Mouse (Mus musculus) left cerebral cortex, adult 9 months (tissue): ENCODE measurements around the gene Pou2f2.

Experiments
- DNase-seq, 2 experiments: peaks; one replicate each; pipeline ENCODE4 v3.0.0; 2022; ENCODE audit warnings: low spot score in 2 of 2

The Pou2f2 gene

DNA sequence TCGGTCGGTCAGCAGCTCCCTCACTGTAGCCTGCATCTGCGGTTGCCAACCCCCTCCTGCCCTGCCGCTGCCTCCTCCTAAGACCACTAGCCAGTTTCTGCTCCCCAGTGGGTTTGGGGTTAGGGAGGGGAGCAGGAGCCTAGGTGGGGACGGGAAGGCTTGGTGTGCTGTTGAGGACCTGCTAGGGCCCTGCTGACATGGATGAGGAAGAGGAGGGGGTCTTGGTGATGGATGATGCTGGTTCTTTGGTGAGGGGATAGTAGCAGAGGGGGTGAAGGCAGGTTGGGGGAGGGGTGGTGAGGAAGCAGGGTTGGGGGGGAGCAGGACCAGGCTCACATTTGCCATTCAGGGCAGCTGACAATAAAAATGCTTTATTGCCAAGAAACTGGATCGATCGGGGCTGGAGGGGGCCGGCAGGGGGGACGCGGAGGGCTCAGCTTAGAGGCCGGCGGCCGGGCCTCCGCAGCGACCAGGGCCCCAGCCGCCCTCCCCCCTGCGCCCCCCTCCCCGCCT lies 29.3 kb downstream of the Pou2f2 start:
- DNase-seq = no peak

DNA sequence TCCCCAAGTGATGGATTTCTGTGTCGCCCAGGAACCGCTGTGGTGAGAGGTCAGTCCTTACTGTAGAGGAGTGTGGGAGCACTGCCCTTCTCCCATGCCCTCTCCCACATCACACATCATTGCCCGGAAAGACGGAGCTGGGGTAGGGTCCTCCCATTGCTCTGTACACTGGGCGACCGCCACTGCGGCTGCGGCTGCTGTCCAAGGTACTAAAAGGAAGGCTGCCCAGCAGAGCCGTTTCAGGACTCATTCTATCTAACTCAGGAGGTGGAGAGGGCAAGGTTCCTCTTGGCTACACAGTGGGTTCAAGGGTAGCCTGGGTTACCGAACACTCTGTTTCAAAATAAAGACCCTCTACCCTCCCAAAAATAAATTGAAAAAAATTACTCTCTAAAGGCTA lies 33.6 kb downstream of the Pou2f2 start:
- no peak for DNase-seq

DNA sequence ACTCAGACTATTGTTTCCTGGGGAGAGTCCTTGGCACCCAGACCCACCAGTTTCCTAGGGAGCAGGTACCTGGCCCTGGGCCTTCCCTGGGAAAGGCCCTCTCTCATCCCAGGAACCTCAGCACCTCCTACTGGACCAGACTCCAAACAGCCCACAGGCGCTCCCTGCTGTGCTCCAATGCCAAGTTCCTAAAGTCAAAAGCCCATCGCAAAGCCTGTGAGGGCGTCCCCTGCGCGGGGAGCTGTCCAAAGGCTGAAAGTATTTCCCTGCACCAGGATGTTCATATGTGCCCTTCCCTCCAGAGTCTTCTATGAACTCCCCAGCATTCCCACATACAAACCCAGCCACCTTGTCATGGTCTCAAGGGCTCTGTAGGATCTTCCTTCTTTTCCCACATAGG lies 37.8 kb downstream of the Pou2f2 start:
- DNase-seq = no peak

DNA sequence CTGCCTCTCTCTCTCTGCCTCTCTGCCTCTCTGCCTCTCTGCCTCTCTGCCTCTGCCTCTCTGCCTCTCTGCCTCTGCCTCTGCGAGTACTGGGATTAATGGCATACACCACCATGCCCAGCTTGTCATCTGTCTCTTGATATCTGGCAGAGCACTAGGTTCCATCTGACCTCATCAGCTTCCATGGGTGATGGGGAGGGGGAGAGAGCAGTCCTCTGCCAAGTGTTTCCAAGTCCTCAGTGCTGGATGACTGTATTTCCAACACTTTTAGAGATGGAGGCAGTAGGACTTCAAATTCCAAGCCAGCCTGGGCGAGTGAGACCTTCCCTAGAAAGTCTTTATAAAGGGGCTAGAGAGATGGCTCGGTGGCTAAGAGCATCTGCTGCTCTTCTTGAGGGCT lies 42.0 kb downstream of the Pou2f2 start:
- DNase-seq = no peak

DNA sequence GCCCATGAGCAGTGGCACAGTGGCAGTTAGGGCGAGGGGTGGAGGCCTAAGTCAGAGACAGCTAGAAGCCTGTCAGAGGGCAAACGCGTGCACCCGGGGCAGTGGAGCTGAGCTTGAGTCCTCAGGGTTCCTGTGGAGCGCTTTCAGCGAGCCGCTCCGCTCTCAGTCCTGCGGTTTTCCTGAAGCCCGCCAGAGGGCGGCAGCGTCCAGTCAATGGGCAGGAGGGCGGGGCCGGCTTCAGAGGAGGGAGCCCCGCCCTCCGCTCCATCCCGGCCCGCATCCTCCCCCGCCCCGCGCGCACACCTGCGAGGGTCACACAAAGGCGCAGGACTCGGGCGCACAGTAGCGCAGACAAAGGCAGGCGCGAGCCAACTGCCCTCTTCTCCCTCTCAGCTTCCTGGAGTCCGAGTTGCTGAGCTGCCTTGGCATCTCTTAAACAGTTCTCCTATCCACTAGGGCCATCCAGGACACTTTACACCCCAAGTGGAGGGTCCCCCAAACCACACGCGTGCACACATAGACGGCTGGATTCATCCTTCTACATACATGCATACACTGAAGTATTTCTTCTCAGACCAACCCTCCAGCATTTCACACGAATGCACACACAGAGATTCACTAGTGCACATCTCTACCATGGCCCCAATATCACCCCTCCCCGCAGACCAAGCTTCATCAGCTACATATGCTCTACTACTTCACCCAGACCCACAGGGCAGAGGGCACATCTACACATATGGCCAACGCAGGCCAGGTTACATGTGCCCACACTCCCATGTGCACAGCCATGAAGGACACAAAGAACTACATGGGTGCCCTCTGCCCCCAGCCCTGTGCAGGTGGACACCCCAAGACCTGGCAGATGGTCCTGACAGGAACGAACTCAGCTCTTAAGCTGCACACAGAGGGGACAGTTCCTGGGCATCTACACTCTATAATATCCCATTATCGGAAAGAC lies 46.2 kb downstream of the Pou2f2 start:
- DNase-seq = peak in 1 of 2 experiments; percentile 85

DNA sequence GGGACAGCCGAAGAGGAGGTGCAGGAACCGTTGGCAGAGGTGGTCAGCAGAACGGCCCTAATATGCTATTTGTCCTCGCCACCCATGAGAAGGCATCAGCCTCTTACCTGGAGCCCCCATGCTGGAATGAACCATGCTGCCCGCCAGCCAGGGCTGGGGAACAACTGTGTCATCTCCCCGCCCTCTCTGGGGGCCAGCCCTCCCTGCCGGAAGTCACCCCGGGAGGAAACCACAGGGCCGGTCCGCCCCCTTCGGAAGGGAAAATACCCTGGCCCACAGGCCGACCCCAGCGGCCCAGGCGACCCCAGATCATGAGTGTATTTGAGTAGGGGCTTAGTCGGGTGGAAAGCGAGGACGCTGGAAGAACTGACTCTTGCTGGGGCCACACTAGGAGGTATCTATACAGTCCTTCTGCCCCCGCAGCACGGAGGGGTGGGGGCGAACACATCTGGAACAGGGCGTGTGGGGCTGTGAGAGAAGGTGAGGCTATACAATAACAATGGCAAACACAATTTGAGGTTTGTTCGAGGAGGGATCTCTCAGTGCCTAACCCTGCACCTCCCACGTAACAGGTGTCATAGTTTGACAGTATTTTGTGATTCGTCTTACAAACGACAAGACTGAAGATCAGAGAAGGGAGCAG lies 47.1 kb downstream of the Pou2f2 start:
- no peak for DNase-seq

DNA sequence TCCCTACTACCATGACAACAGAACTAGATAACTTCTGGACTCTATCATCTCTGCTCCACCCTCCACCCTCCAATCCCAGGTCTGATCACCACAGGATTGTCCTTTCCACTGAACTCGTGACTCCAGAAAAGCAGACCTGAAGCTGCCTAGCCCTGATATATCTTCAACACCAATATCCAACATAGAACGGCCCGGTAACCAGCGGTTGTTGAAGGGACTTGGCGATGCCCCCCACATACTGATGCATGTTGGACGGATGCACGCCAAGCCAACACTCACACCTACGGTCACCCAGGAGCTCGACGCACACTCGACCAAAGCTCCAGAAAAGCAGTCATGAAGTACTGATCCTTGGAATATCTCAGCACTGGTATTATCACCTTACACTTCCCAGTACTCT lies 48.3 kb downstream of the Pou2f2 start:
- DNase-seq = no peak

DNA sequence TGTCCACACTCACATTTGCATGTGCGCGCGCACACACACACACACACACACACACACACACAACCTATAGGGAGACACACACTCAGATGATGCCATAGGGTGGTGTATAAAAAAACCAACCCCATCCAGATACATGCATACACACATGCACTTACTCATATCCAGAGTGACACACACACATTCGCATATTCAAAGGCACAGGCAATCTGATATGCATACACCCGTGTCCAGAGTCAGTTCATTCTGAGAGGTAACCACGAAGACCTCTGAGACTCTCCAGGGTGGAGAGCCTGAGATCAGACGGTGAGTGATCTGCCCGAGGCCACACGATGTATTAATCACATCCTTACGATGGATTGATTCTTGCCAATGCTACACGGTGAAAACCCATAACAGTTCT lies 49.0 kb downstream of the Pou2f2 start:
- no peak for DNase-seq

DNA sequence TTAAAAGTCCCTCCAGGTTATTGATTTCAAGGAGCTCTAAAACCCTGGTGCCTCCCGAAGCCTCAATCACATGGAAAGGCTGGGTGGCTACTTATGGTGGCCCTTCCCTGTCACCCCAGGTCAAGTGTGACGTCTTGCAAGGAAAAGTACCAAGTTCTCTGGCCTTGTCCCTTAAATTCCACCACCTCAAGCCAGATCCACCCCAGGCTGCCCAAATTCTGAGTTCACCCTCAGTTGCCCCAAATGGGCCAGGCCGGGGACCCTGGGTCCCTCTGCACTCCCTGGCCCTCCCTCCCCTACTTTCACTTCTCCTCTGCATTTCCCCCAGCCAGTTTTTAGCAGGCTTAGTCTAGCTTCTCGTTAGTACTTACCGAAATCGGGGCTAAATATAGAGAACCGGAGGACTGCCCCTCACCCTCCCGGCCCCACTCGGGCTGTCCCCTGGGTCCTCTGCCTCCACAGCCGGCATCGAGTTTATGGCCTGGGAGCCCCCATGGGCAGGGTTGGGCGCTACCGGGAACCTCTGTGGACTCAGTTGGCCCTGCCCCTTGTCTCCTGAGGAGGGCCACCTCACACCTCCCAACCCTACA lies 50.0 kb downstream of the Pou2f2 start:
- no peak for DNase-seq

DNA sequence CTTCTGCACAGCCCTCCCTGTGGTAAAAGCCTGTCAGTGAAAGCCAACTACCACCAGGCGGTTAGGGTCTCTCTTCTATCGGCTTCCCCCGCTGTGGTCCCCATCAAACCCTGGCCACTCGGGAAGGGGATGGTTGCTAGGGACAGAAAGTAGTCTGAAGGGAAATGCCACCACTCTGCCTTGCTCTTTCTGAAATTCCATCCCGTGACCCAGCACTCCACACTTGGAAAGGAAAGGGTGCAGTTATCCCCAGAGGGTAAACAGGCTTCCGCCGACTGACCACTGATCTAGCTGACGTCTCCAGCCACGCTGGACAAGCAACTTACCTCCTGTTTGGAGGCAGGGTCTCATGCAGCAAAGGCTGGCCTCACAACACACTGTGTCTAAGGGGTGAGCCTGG lies 51.6 kb downstream of the Pou2f2 start:
- DNase-seq = no peak

DNA sequence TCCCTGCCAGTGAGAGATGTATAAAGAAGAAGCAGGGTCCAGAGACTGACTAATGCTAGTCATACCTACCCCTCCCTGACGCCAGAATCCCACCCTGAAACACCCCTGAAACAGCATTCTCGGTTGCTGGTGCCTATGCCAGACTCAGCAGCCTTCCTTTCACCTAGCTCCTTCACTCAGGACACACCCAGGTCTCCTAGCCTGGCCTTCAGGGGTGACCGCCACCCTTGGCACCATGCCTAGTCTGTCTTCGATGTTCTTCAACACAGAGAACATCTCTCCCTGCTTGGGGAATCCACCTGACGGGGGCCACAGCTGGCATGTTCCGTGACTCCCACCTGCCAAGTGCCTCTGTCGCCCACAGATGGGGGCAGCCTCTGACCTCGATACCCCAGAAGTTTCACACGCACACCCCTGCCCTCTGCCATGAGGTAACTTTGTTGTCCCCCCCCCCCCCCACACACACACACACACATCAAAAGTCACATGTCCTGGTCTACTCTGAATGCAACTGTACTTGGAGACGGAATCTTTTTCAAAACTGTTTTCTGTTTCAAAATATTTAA lies 53.7 kb downstream of the Pou2f2 start:
- DNase-seq = no peak

DNA sequence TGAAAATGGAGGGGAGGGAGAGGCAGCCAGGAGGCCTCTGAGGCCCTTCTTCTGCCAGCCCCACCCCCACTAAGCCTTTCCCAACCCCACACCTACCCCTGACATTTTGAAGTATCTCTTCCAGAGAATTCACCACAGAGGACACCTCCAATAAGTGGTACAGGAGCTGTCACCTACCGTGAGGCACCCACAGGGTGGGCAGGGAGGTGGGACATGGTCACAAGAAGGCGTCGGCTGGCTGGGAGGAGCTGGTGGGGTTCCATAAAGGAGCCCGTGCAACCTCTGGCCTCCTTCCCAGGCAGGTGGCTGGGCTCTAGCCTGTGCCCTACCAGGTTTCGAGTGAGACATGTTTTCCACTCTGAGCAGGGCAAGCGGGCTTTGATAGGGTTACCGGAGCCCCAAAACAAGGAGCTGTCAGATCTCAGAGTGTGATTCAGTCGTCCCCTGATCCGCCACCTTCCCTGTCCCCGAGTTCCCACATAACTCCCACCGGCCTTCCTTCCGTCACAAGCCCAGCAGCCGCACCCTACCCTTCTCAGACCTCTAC lies 58.2 kb downstream of the Pou2f2 start:
- DNase-seq = no peak

DNA sequence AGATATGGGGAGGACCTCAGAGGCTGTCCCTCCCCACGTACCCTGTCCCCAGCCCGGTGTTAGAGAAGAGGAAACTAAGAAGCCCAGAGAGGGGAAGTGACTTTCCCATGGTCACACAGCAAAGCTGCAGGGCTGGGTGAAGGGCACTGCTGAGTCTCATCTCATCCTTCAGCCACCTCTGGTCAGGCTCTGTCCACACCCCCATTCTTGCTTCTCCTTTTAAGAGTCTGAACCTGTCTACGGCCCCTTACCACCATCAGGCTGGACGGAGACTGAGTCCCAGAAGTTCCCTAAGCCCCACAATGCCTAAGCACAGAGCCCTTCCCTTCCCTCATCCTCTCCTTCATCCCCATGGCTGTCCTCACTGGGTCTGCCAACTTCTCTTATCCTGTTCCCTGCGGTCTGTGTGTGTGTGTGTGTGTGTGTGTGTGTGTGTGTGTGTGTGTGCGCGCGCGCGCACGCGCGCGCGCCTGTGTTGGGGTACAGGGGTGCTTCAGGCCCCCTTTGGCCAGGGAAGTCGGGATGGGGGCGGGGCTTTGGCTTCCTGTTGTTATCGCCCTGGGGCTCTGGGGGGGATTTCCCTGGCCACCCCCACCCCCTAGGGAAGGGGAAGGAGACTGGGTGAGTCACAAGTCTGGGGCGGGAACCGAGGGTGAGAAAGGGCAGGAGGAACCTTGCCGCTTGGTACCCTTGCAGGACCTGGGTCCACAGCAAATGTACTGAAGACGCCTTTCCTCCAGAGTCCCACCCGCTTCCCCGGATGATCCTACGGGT lies 59.3 kb downstream of the Pou2f2 start:
- peak in 1 of 2 experiments; percentile 44 for DNase-seq

DNA sequence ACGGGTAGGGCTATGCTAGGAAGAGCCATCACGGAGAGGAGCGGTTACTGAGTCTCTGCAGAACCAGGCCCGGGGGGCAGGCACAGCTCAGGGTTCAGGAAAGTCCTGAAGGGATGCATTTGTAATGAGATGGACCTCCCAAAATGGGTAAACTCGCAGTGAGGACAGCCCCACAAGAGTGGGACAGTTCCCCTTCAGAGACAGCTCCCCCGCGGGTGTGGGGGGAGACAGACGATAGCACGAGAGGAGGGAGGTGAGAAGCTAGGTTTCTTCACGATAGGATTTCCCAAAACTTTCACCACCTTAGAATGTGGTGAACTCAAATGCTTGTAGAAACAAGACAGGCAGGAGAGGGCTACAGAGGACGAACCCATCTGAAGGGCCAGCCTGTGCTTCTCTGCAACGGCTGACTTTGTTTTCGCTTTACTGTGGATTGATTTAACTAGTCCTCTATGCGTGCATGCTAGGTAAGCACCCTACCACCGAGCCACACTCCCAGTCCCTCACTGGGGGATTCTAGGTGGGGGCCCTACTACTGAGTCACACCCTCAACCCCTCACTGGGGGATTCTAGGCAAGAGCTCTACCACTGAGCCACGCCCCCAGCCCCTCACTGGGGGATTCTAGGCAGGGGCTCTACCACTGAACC lies 66.4 kb downstream of the Pou2f2 start:
- DNase-seq = no peak

DNA sequence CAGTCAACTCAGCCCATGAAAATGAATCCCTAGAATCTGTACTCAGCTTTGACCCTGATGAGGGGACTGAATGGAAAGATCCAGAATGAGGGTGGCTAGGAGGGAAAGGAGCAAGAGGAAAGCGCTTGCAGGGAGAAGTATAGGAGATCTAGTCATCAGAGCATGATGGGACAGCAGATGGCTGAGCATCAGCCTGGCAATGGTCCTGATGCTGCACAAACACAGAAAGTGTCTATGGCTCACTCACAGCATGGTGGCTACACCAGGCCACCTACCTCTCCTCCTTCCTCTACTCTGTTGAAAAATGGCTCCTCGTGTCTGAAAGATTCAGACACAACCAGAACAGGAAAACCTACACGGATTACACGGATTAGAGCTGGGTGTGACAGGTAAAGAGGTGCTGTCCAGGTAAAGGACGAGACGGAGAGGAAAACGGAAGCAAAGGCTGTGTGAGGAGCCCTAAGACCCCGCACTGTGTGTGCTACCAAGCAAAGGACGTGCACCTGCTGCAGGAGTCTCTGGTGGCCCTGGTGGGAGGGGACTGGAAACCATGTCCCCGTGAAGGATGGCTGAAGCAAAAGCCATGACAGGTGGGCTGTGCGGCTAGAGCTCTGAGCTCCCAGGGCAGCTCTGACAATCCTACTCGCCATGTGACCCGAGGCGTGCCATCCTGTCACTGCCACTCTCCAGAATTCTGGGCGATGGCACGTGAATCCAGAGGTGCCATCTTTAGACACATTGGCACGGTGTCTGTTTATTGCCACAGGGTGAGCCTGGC lies 67.2 kb downstream of the Pou2f2 start:
- DNase-seq = peak in 1 of 2 experiments; percentile 45

DNA sequence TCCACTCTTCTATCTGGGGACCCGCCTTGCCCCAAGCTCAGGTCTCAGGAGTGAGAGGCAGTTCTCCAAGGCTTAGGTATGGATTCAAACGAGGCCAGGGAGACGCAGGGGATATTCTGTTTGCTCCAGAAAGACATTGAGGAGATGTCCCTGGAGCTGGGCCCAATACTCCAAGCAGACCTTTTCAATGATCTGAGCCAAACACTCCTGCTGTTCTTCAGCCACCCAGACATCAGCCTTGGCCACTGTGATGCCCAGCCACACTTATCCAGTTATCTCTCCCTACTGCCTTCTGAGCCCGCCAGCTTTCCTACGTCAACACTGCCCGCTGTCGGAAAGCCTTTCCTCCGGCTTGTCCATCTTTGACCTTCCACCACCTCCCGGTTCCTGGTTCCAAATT lies 69.2 kb downstream of the Pou2f2 start:
- no peak for DNase-seq

DNA sequence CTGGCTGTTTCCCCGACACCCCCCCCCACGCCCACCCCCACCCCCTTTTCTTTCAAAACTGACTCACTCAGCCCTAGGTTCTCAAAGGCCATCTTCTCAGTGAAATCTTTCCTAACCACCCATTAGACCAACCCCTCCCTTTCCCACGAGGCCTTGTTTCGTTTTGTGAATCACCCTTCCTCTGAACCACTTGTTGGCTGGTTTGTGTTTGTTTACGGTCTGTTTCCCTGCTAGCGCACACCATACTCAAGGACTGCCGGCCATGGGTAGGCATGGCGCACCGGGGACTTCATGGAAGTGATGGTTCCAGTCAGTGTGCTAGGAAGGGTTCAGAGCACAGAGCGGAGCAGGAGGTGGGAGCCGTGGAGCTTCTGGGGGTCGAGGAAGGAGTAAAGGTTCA lies 70.2 kb downstream of the Pou2f2 start:
- DNase-seq = no peak

DNA sequence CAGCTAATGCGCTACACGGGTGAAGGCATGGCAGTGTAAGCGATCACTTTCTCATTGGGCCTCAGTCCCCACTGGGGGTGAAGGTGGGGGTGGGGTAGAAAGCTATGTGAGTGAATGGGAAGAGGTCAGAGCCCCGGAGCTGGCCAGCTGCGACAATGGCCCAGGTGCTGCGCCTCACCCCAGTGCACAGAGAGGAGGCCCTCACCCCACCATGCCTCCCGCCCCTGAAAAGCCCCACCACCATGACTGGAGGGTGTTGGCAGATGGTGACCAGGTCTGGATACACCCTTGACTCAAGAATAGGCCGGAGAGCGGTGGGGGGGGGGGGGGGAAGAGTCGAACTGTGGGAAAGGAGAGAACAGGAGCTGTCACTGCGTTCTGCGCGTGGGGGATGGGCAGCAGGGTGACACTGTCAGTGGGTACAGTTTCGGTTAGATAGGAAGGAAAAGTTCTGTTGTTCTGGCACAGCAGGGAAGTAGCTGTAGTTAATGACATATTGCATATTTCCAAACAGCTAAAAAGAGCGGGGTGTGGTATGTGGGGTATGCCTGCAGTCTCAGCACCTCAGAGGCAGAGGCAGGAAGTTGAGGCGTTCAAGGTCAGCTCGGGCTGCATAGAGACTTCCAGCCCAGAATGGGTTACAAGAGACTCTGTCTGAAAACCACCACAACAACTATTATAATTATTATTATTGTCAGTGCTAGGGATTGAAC lies 72.6 kb downstream of the Pou2f2 start:
- no peak for DNase-seq
